Mouse (Mus musculus) B cell, adult 62 days (primary cell): Measurements from ENCODE around the gene Myadml2. TPM values are rescaled to one million over a fixed set of nuclear protein-coding genes. Genes with fewer than 3 reads are reported as not detected.

Experiments
- total RNA-seq: library from RNA; stranded (reverse); gene quantifications from 4 replicates; pipeline ENCODE4 v1.2.4, GENCODE M21; 2023

Gene Myadml2
- 1.5 to 2.0 TPM in 2 of 4 replicates, not detected in the others for total RNA-seq

GRCm38 (mm10) chr11:120648001-120648476, at the start of gene Myadml2:
Gene Myadml2, minus strand, starts transcription at chr11:120648158.

GRCm38 (mm10) chr11:120672687-120673593, 25.0 kb upstream of the Myadml2 start, which contains the start of gene Aspscr1:
Gene Aspscr1, plus strand, starts transcription at chr11:120672973.

GRCm38 (mm10) chr11:120661076-120661460, 13.1 kb upstream of the Myadml2 start, which contains the start of gene Notum:
Gene Notum, minus strand, starts transcription at chr11:120661175.

GRCm38 (mm10) chr11:120643601-120643987, 4.4 kb downstream of the Myadml2 start, which contains the start of gene Pycr1:
Gene Pycr1, minus strand, starts transcription at chr11:120643769.

GRCm38 (mm10) chr11:120633520-120634343, 14.2 kb downstream of the Myadml2 start, which contains the start of gene Mafg:
Gene Mafg, minus strand, starts transcription at chr11:120633600.

GRCm38 (mm10) chr11:120625152-120625775, 22.7 kb downstream of the Myadml2 start, which contains the start of gene Sirt7:
Gene Sirt7, minus strand, starts transcription at chr11:120625240.

GRCm38 (mm10) chr11:120617519-120618112, 30.3 kb downstream of the Myadml2 start, which contains the start of gene Pcyt2:
Gene Pcyt2, minus strand, starts transcription at chr11:120617936.

GRCm38 (mm10) chr11:120608241-120609034, 39.5 kb downstream of the Myadml2 start, which contains the start of gene Npb:
Gene Npb, plus strand, starts transcription at chr11:120608477.

GRCm38 (mm10) chr11:120598283-120598989, 49.5 kb downstream of the Myadml2 start, which contains the start of the genes Alyref and Anapc11:
Gene Alyref, minus strand, starts transcription at chr11:120598365.
Gene Anapc11, plus strand, starts transcription at chr11:120598421.

Other genes with a start within 250 kb of the Myadml2 start
- 65.3 to 69.1 TPM (median 67.1 TPM) in 4 replicates for gene Nploc4, start 210.4 kb downstream of the Myadml2 start, total RNA-seq
- gene Tspan10, start 205.5 kb downstream of the Myadml2 start, total RNA-seq: 0.69 to 24.1 TPM in 2 of 4 replicates, not detected in the others
- 0.88 TPM in 1 of 4 replicates, not detected in the others for gene Pde6g, start 194.7 kb downstream of the Myadml2 start, total RNA-seq
- gene Oxld1, start 190.1 kb downstream of the Myadml2 start, total RNA-seq: 4.3 to 7.5 TPM (median 4.8 TPM) in 4 replicates
- gene Ccdc137, start 190.0 kb downstream of the Myadml2 start, total RNA-seq: 28.8 to 40.2 TPM (median 32.1 TPM) in 4 replicates
- gene Arl16, start 180.6 kb downstream of the Myadml2 start, total RNA-seq: 4.9 to 14.4 TPM (median 11.7 TPM) in 4 replicates
- gene Mrpl12, start 163.5 kb downstream of the Myadml2 start, total RNA-seq: 31.5 to 40.7 TPM (median 34.0 TPM) in 4 replicates
- gene Slc25a10, start 156.3 kb downstream of the Myadml2 start, total RNA-seq: 12.3 to 14.2 TPM (median 13.2 TPM) in 4 replicates
- gene Gcgr, start 117.5 kb downstream of the Myadml2 start, total RNA-seq: not detected in 4 replicates
- gene Mcrip1, start 98.4 kb downstream of the Myadml2 start, total RNA-seq: 38.2 to 45.1 TPM (median 40.3 TPM) in 4 replicates
- gene Ppp1r27, start 97.0 kb downstream of the Myadml2 start, total RNA-seq: not detected in 4 replicates
- gene P4hb, start 74.9 kb downstream of the Myadml2 start, total RNA-seq: 147 to 174 TPM (median 161 TPM) in 4 replicates
- gene Arhgdia, start 66.5 kb downstream of the Myadml2 start, total RNA-seq: 511 to 532 TPM (median 521 TPM) in 4 replicates
- 140 to 161 TPM (median 155 TPM) in 4 replicates for gene Alyref, start 49.8 kb downstream of the Myadml2 start, total RNA-seq
- 39.9 to 45.2 TPM (median 44.4 TPM) in 4 replicates for gene Anapc11, start 49.7 kb downstream of the Myadml2 start, total RNA-seq
- not detected in 4 replicates for gene Npb, start 39.7 kb downstream of the Myadml2 start, total RNA-seq
- gene Pcyt2, start 30.2 kb downstream of the Myadml2 start, total RNA-seq: 101 to 110 TPM (median 102 TPM) in 4 replicates
- 95.8 to 118 TPM (median 106 TPM) in 4 replicates for gene Sirt7, start 22.9 kb downstream of the Myadml2 start, total RNA-seq
- gene Mafg, start 14.6 kb downstream of the Myadml2 start, total RNA-seq: 66.1 to 75.4 TPM (median 73.7 TPM) in 4 replicates
- gene Pycr1, start 4.4 kb downstream of the Myadml2 start, total RNA-seq: 0.81 to 4.3 TPM (median 1.4 TPM) in 4 replicates
- gene Notum, start 13.0 kb upstream of the Myadml2 start, total RNA-seq: not detected in 4 replicates
- gene Aspscr1, start 24.8 kb upstream of the Myadml2 start, total RNA-seq: 95.9 to 114 TPM (median 110 TPM) in 4 replicates
- gene Cenpx, start 65.6 kb upstream of the Myadml2 start, total RNA-seq: 26.6 to 39.0 TPM (median 29.3 TPM) in 4 replicates
- 36.7 to 47.4 TPM (median 37.6 TPM) in 4 replicates for gene Lrrc45, start 65.8 kb upstream of the Myadml2 start, total RNA-seq
- 0.86 TPM in 1 of 4 replicates, not detected in the others for gene Rac3, start 73.3 kb upstream of the Myadml2 start, total RNA-seq
- 13.4 to 18.0 TPM (median 16.8 TPM) in 4 replicates for gene Dcxr, start 79.1 kb upstream of the Myadml2 start, total RNA-seq
- gene Cbr2, start 84.0 kb upstream of the Myadml2 start, total RNA-seq: not detected in 4 replicates
- 33.4 to 46.4 TPM (median 42.5 TPM) in 4 replicates for gene Hmga1b, start 114.6 kb upstream of the Myadml2 start, total RNA-seq
- gene Rfng, start 136.0 kb upstream of the Myadml2 start, total RNA-seq: 12.1 to 16.6 TPM (median 12.6 TPM) in 4 replicates
- gene Gps1, start 136.1 kb upstream of the Myadml2 start, total RNA-seq: 70.3 to 87.1 TPM (median 75.6 TPM) in 4 replicates
- gene Dus1l, start 148.2 kb upstream of the Myadml2 start, total RNA-seq: 49.8 to 57.3 TPM (median 53.2 TPM) in 4 replicates
- gene Fasn, start 176.4 kb upstream of the Myadml2 start, total RNA-seq: 117 to 130 TPM (median 124 TPM) in 4 replicates